Mouse (Mus musculus): ENCODE measurements around the gene Chst5.

- no peak for TF ChIP-seq POLR2A (IDR thresholded peaks at IDR 0.05; ENCODE audit: low read depth, low read length)
- TF ChIP-seq CTCF (IDR thresholded peaks at IDR 0.05; ENCODE audit: extremely low read depth, insufficient read depth, insufficient read length, insufficient replicate concordance) = no peak
Measured at GRCm38 (mm10) chr8:111855977-111856376, 54.3 kb downstream of the Chst5 start.
